Mouse (Mus musculus) lung, postnatal 10 days (tissue): Measurements from ENCODE around the gene Sgpp2.

Experiments
- DNase-seq: peaks from one replicate; pipeline ENCODE4 v3.0.0; 2021

Gene Sgpp2

GRCm38 (mm10) chr1:78339941-78340340 is 29.8 kb downstream of the Sgpp2 start:
- DNase-seq = no peak

- no peak for DNase-seq
Observed at GRCm38 (mm10) chr1:78340584-78340983, 30.4 kb downstream of the Sgpp2 start.

GRCm38 (mm10) chr1:78347317-78347806 is 37.2 kb downstream of the Sgpp2 start:
- DNase-seq = no peak

- DNase-seq = peak; percentile 13
Observed at GRCm38 (mm10) chr1:78349219-78349618, 39.1 kb downstream of the Sgpp2 start.

- DNase-seq = no peak
Observed at GRCm38 (mm10) chr1:78353254-78353653, 43.1 kb downstream of the Sgpp2 start.

- peak; percentile 76 for DNase-seq
Observed at GRCm38 (mm10) chr1:78355123-78355522, 45.0 kb downstream of the Sgpp2 start.

GRCm38 (mm10) chr1:78357415-78357814 is 47.3 kb downstream of the Sgpp2 start:
- no peak for DNase-seq

GRCm38 (mm10) chr1:78357868-78358267 is 47.7 kb downstream of the Sgpp2 start:
- no peak for DNase-seq

- DNase-seq = no peak
Observed at GRCm38 (mm10) chr1:78363965-78364889, 54.1 kb downstream of the Sgpp2 start.

GRCm38 (mm10) chr1:78367806-78368205 is 57.7 kb downstream of the Sgpp2 start:
- DNase-seq = no peak

GRCm38 (mm10) chr1:78370121-78370520 is 60.0 kb downstream of the Sgpp2 start:
- DNase-seq = no peak

GRCm38 (mm10) chr1:78371569-78372236 is 61.6 kb downstream of the Sgpp2 start:
- DNase-seq = peak; percentile 6

- no peak for DNase-seq
Observed at GRCm38 (mm10) chr1:78372316-78372715, 62.2 kb downstream of the Sgpp2 start.

- no peak for DNase-seq
Observed at GRCm38 (mm10) chr1:78373836-78374235, 63.7 kb downstream of the Sgpp2 start.

GRCm38 (mm10) chr1:78375058-78375457 is 64.9 kb downstream of the Sgpp2 start:
- no peak for DNase-seq

- no peak for DNase-seq
Observed at GRCm38 (mm10) chr1:78380950-78381349, 70.8 kb downstream of the Sgpp2 start.

GRCm38 (mm10) chr1:78387854-78388253 is 77.7 kb downstream of the Sgpp2 start:
- DNase-seq = no peak

- DNase-seq = no peak
Observed at GRCm38 (mm10) chr1:78388848-78389247, 78.7 kb downstream of the Sgpp2 start.

- no peak for DNase-seq
Observed at GRCm38 (mm10) chr1:78395191-78395735, 85.1 kb downstream of the Sgpp2 start.

- DNase-seq = no peak
Observed at GRCm38 (mm10) chr1:78395737-78396136, 85.6 kb downstream of the Sgpp2 start.

GRCm38 (mm10) chr1:78396320-78396913 is 86.3 kb downstream of the Sgpp2 start:
- DNase-seq = no peak

GRCm38 (mm10) chr1:78399755-78400154 is 89.6 kb downstream of the Sgpp2 start:
- no peak for DNase-seq

GRCm38 (mm10) chr1:78401413-78401812 is 91.3 kb downstream of the Sgpp2 start:
- no peak for DNase-seq
